Mouse (Mus musculus) neutrophil, adult 5-6 weeks (primary cell): ENCODE results near the gene Camk2b. TPM values are rescaled to one million over a fixed set of nuclear protein-coding genes. Genes with fewer than 3 reads are reported as not detected.

Source experiments
- ATAC-seq: fragments of 151-379, 151-347 bp; 2 replicates; pipeline ENCODE4 v1.8.0; 2017; ENCODE audit warnings: mild to moderate bottlenecking, moderate TSS enrichment; ENCODE audit not compliant: insufficient number of reproducible peaks, poor library complexity, low FRiP score, severe bottlenecking; ENCODE audit errors: extremely low read depth
- total RNA-seq: library from RNA; stranded (forward); fragments of 200-1000 nt; gene quantifications from 2 replicates; pipeline ENCODE4 v1.2.3, GENCODE M21; 2017

Camk2b gene
- total RNA-seq, 1 experiment from 2014 or later, result 2.1 TPM

DNA sequence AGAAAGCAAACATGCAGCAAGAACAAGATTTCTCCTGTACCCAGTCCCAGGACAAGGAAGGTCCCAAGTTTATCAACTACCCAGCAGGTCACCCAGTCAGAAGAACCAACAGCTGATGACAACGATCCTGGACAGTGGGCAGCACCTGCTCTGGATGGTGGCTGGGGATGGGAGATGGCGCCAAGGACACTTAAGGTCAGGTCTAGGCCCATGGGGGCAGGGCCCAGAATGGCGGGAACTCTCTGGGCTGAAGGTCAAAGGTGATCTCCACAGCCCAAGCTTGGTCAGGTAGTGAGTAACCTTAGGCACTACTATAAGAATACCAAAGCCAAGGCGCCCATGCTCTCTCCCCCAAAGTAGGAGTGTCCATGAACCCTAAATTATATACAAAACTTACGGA, 4.3 kb downstream of the Camk2b start:
- no peak for ATAC-seq

DNA sequence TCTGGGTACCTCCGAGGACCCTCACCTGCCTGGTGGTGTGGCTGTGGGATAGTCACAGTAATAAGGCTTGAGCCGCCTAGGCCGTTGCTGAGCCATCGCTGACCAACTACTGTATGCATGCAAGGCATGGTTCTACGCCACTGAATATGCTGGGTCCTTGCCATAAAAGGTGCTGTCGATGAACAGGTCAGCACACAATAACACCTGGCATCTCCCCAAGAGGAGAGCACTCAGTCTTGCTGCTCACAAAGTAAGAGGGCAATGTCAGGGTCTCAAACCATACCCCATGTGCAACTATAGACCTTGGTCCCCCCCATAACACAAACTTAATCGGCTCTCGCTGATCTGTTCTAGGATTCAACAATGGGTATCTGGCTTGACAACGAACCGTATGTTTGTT, 7.0 kb downstream of the Camk2b start:
- no peak for ATAC-seq

DNA sequence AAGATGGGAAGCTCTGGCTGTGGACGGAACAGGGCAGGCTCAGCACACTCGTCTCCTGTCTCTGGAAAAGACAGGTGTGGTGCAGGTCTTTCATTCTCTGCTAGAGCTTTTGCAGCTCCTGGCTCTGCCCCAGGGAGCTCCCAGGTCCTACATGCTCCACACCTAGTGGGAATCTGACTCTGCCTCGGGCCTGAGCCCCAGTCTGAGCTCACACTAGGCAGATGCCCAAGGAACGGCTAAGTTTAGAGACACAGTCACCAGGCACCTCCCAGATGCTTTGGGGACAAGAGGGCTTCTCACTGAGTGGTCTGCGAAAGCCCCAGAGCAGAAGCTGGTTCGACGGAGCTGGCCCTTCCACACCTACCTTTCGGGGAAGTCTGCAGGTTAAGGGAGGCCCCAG, 12.8 kb downstream of the Camk2b start:
- no peak for ATAC-seq

- 0 out of 2 replicates have a peak, but pooled peaks have one; percentile 10 for ATAC-seq
These were observed 16.0 kb downstream of the Camk2b start for GRCm38 (mm10) chr11:6050066-6050560.

- no peak for ATAC-seq
These were observed 18.0 kb downstream of the Camk2b start for GRCm38 (mm10) chr11:6048208-6048607.

- no peak for ATAC-seq
These were observed 27.2 kb downstream of the Camk2b start for GRCm38 (mm10) chr11:6038929-6039328.

- ATAC-seq, result no peak
These were observed 28.5 kb downstream of the Camk2b start for GRCm38 (mm10) chr11:6037686-6038085.

GRCm38 (mm10) chr11:6037198-6037597, 29.0 kb downstream of the Camk2b start:
- no peak for ATAC-seq

GRCm38 (mm10) chr11:6036477-6036876, 29.7 kb downstream of the Camk2b start:
- no peak for ATAC-seq

DNA sequence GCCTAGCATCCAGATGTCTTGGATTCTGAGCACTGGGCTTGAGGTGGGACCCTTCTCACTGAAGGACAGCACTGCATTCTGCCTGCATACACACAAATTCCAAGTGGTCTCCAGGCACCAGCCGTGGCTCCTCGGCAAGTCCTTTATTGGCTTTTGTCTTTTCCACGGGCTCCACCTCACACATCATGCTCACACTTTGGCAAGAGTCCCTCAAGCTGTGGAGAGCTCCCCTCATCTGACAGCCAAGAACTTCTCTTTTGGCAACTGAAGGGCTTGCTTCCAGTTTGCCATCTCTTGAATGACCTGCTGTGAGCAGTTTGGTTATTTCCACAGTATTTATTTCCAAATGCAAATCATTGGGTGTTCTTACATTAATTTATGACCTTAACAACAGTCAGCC, 30.6 kb downstream of the Camk2b start:
- no peak for ATAC-seq

DNA sequence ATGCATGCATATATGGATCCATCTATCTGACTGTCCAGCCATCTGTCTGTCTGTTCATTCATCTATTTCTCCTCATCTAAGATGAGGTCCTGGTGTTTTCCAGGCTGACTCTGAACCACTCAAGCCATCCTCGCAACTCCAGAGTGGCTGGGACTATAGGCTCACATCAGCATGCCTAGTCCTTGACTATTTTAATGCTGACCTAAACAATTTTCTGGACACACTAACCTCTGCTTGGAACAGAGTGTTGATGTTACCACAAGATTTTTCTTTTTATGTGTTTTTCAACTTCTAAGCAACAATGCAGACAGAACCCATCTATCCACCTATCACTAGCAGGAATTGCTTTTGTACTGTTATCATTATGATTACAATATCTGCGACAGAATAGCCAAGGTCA, 31.4 kb downstream of the Camk2b start:
- no peak for ATAC-seq

DNA sequence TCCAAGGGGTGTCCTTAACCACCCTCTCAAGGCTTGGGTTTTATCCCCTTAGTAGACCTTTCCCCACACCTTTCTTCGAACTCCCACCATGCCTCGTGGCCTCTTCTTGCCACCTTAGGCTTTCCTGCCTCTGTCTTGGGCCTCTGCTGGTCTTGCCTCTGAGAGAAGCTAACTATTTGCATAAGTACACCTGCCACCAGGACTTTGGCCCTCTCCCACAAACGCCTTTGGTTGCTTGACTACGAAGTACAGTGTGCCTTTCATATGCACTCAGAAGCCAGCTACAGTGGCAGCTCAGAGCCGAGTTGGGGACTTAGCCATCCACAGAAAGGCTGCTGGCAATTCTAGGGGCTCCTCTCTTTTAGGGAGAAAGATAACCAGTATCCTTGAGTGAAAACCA, 32.4 kb downstream of the Camk2b start:
- ATAC-seq, result no peak

DNA sequence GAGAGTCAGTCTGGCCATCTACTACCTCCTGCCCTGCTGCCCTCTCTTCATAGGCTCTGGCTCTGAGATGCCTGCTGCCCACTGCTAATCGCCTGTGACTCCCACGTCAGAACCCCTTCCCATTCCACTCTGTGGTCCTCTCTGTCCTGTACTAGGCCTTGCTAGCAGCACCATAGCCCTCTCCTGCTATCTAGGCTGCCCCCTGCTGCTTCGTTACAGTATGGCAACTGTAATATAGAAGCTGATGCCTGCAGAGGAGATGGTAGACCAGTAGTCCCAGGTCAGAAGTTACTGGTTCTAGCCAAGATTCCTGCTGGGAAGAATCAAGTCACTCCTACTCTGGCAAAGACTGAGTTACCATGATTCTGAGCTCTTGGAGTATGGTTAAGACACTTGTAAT, 33.0 kb downstream of the Camk2b start:
- peak; percentile 70; the same call in 1 of the 2 replicates for ATAC-seq

DNA sequence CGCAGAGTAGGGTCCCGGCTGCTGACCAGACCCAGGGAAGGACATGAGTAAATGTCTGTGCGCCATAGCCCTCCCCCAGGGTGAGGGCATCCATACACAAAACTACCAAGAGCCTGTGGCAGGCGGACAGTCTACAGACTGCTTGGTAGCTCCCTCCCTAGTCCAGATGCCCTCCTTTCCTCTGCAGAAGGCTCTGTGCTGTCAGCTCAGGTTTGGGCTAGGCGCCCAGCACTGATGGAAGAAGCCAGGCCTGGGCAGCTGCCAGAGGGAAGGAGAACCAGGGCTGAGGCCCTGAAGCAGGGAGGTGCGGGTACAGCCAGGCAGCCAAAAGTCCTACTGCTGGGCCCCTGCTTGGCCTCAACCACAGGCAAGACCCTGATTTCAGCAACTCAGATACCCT, 35.5 kb downstream of the Camk2b start:
- ATAC-seq, result no peak

DNA sequence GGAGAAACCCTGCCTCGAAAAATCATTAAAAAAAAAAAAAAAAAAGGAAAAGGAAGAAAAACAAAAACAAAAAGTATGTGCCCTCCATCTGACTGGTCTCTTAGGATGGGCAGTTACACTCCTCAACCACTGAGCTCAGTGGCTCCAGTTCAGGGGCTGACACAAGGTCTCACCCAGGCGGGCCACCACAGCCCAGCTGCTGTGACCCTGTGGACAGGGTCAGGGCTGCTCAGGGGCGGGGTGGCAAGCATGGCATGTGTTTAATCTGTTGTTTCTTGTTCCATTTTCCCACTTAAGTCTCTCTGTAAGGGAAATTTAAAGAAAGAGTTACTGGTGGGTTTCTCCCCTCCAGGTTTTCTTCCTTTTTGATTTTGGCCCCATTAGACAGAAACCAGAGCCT, 36.4 kb downstream of the Camk2b start:
- ATAC-seq, result no peak

DNA sequence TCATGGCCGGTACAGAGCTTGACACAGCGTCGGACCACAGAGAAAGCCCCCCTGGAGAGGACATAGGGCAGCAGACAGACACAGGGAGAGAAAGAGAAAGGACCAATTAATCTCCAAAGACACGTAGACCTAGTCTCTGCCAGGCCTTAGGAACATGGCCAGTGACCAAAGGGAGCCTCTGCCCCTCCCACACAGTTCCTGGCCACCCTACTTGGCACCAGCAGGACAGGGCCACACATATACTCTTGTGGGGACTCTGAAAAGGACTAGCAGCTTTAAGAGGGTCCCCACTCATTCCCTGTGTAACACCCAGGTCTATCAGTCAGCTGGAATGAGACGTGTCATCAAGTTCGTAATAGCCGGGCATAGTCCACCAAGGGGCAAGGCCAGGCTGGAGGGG, 37.3 kb downstream of the Camk2b start:
- no peak for ATAC-seq

DNA sequence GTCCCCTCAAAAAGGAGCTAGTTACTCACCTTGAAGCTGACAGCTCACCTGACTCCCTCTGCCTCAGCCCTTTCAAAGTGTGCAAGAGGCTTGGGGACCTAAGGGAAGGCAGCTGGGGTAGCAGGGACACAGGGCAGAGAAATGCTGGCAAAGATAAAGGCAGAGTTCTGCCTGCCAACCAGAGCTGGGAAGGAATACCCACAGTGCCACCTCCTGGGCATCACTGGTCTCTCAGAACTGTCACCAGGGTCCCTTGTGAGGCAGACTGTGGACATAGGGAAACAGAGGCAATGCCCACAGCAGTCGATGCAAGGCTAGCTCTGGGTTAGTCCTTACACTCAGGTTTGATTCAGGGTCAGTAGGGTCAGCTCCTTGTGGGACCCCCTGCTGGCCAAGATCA, 39.8 kb downstream of the Camk2b start:
- ATAC-seq, result peak; percentile 55

- ATAC-seq, result no peak
These were observed 41.1 kb downstream of the Camk2b start for GRCm38 (mm10) chr11:6024923-6025652.

DNA sequence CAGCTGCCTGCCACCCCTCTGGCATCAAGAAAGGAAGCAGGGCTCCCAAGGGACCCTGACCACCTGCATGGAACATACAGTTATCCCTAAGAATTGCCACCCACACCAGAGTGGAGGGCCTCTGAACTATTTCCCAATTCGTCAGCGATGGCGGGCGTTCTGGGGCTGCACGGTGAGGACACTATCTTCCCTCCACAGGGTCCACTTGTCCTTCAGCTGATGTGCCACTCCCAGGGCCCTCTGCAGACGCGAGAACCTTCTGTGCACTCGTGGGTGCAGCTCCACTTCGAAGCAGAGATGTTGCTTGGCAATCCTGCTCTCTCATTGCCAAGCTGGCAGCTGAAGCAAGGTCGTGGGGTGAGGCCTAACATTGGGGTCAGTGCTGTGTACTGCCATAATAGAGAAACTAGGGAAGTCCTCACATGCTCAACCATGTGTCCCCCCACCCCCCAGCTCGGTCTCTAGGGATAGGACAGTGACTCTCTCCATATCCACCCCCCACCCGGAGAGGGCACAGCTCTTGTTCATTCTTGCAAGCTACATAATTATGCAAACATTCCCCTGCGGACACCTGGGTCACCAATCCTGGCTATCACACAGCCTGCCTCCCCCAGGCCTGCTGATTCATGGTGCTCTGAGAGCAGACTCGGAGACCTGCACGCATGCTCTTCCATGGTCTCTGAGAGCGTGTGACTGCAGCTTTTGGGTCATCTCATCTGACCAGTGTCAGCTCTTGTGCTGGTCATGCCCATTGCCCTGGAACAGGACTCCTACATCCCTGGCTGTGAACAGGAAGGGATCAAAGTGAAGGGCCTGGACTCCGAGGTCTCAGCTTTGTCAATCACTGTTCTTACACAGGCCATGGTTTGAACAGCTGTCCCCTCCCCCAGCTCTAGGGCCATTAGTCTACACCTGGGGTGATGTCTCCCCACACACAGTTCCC, 45.0 kb downstream of the Camk2b start:
- ATAC-seq, result no peak

DNA sequence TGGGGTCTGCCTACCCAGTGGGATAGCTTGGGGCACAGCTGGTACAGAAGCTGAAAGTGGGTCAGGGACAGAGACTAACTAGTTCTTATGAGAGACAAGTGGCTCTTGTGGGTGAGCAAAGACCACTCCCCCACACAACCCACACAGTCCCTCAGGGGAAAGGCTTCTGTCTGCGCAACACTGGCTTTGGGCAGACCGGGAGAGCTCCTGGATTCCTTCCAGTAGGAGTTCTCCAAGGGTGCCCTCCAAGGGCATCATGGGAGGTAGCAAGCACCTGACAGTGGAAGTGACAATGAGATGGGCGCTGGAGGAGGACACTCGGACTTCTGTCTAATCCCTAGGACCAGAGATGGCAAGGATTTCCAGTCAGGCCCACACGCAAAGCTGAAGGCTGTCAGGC, 45.8 kb downstream of the Camk2b start:
- ATAC-seq, result no peak
